Mouse (Mus musculus) cerebellum, adult 2 months (tissue): Measurements from ENCODE around the gene Tmem192.

Source experiments
- CTCF ChIP-seq: fragments of 200-500 bp; IDR thresholded peaks from 2 replicates; pipeline ENCODE4 v1.5.1; 2011; ENCODE audit warnings: low read depth, mild to moderate bottlenecking, control low read depth, low read length, moderate library complexity, borderline replicate concordance; ENCODE audit not compliant: insufficient read depth
- POLR2A ChIP-seq: fragments of 200-500 bp; IDR thresholded peaks from 2 replicates; pipeline ENCODE4 v1.6.1; 2011; ENCODE audit warnings: low read length, control low read depth, borderline replicate concordance; ENCODE audit not compliant: insufficient read depth

GRCm38 (mm10) chr8:64987731-64988130, 40.7 kb downstream of the Tmem192 start, which contains the start of gene Trim75:
- TF ChIP-seq CTCF (no peak), POLR2A (no peak)
